Mouse (Mus musculus) hematopoietic multipotent progenitor cell, adult 10-12 weeks (in vitro differentiated cells): ENCODE results near the gene Atxn7l2. TPM values are rescaled to one million over a fixed set of nuclear protein-coding genes. Genes with fewer than 3 reads are reported as not detected.

ENCODE experiments used
- polyA plus RNA-seq: library from polyadenylated mRNA; stranded (reverse); fragments of >175 nt; gene quantifications from 2 replicates; pipeline ENCODE4 v1.2.3, GENCODE M21; 2012; ENCODE audit warnings: low replicate concordance

The Atxn7l2 gene
- 20.8 and 24.5 TPM in 2 replicates for polyA plus RNA-seq

DNA sequence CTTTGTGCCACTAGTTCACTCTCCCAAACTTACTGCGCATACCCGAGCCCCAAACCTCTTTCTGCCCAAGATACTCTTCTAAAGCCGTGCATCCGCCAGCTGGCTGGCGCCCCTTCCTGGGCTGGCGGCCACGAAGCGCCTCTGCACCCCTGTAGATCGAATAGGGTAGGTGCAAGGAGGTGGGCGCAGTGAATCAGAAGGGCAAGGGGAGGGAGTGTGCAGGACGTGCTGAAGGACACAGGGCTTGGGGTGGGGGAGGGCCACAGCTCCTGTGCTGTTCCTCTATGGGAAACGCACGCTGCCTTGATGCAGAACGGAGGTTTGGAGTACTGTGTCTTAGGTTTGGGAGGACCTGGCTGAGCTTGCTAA, at the start of gene Atxn7l2:
TSS of gene Atxn7l2 (minus strand) at position 164 of the 369 bp plus-strand sequence.

DNA sequence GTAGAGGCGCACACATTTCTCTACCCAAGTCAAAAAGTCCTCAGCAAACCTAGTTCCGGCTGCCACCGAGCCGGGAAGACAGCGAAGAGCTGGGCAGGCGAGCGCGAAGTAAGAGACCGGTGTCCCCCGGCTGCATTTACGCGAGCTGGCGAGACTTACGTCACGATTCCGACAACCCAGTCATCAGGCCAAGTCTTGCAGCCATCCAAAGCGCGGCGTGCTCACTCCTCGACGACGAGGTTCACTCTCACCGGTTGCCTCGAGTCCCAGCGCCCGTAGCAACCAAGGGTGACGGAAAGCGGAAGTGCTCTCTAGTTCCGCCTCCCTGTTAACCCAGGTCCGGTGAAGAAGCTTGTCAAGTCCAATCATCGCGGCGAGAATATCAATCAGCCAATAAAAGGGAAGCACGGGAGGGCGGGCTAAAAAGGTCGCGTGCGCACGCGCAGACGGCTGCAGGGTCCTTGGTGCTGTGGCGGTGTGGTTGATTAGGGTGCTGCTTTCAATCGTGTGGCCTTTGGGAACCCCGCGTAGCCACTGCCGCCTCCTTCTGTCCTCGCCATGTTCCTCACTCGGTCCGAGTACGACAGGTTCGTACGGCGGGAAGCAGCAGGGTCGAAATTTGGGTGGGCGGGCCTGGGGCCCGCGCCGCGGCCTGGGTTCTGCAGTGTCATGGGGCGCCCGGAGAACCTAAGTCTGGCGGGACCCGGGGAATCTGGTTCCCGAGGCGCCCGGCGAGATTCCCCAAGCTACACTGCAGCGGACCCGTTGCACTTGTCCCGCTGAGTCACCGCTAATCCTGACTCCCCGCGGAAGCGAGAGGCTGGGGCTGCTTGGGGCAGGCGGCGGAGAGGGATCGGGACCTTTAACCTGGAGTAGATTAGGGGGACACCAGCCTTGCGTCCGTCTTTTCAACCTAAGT, 46.2 kb upstream of the Atxn7l2 start, which contains the start of gene Psma5:
TSS of gene Psma5 (plus strand) at position 208 of the 919 bp plus-strand sequence.

GRCm38 (mm10) chr3:108226558-108227350, 16.0 kb upstream of the Atxn7l2 start, which contains the start of gene Sypl2:
Gene Sypl2, minus strand, starts transcription at chr3:108226648.

DNA sequence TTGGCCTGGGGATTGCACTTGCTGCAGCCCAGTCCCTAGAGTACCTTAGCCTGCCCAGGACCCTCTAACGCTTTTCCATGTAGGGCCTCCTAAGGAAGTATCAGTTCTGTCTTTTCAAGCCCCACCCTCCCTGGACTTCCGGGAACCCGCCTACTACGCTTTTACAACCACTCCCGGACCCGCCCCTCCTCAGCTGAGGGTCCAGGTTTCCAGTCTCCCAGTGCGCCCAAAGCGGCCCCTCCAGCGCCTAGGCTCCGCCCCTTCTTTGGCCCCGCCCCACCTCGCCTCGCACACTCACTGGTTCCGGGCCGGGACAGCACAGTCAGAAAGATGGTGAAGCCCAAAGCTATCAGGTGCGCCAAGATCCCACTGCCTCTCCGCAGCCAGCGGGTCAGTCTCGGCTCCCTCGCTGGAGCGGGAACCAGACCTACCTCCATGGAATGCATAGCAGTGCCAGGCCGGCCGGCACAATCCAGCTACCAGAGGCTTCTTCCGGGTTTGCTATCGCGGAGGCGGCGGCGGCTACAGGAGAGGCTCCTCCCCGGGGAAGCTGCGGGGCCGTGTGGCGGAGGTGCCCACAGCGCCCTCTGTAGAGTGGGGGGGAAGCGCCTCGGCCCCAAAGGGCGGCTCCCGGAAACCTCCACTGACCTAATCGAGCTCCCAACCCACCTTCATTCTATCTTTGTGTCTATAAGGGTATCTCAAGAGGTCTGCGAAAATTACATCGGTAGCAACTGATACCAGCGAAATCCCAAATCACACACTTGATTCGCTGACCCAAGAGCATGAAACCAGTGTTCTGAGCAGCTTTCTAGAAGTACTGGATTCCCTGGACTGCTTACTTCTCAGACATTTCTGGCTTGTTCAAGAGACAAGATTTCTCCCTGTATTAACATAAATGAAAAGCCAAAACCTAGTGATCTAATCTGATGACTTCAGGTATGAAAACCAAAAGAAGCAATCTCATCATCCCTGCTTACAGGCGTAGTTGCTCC, 10.1 kb downstream of the Atxn7l2 start, which contains the start of gene Cyb561d1:
TSS of gene Cyb561d1 (minus strand) at position 884 of the 995 bp plus-strand sequence.

GRCm38 (mm10) chr3:108186098-108187047, 24.4 kb downstream of the Atxn7l2 start, which contains the start of gene Amigo1:
Gene Amigo1, plus strand, starts transcription at chr3:108186335.

GRCm38 (mm10) chr3:108154656-108155055, 56.1 kb downstream of the Atxn7l2 start, which contains the start of gene Gpr61:
Gene Gpr61, minus strand, starts transcription at chr3:108154882.

Other genes starting within 250 kb of the Atxn7l2 start
- not detected in 2 replicates for gene Gstm3, start 241.7 kb downstream of the Atxn7l2 start, polyA plus RNA-seq
- gene Gstm2, start 224.5 kb downstream of the Atxn7l2 start, polyA plus RNA-seq = 0.15 TPM in 1 of 2 replicates, not detected in the other
- gene Gstm1, start 193.0 kb downstream of the Atxn7l2 start, polyA plus RNA-seq = 84.3 and 224 TPM in 2 replicates
- 1.4 and 3.0 TPM in 2 replicates for gene Gstm4, start 166.0 kb downstream of the Atxn7l2 start, polyA plus RNA-seq
- gene Ampd2, start 124.3 kb downstream of the Atxn7l2 start, polyA plus RNA-seq = 39.0 and 70.0 TPM in 2 replicates
- gene Gnat2, start 118.1 kb downstream of the Atxn7l2 start, polyA plus RNA-seq = 0.13 TPM in 1 of 2 replicates, not detected in the other
- gene Gnai3, start 64.8 kb downstream of the Atxn7l2 start, polyA plus RNA-seq = 11.0 and 14.2 TPM in 2 replicates
- gene Gpr61, start 56.1 kb downstream of the Atxn7l2 start, polyA plus RNA-seq = 0.03 and 0.07 TPM in 2 replicates
- 3.0 and 3.7 TPM in 2 replicates for gene Amigo1, start 24.6 kb downstream of the Atxn7l2 start, polyA plus RNA-seq
- 13.5 and 17.0 TPM in 2 replicates for gene Cyb561d1, start 9.7 kb downstream of the Atxn7l2 start, polyA plus RNA-seq
- gene Sypl2, start 15.7 kb upstream of the Atxn7l2 start, polyA plus RNA-seq = not detected in 2 replicates
- gene Psma5, start 46.0 kb upstream of the Atxn7l2 start, polyA plus RNA-seq = 1.6 and 4.8 TPM in 2 replicates
- gene Sort1, start 73.1 kb upstream of the Atxn7l2 start, polyA plus RNA-seq = 8.5 and 14.4 TPM in 2 replicates
- gene Mybphl, start 154.0 kb upstream of the Atxn7l2 start, polyA plus RNA-seq = not detected in 2 replicates
- 2.0 and 4.1 TPM in 2 replicates for gene Psrc1, start 172.9 kb upstream of the Atxn7l2 start, polyA plus RNA-seq
- gene Celsr2, start 204.6 kb upstream of the Atxn7l2 start, polyA plus RNA-seq = 3.1 and 5.0 TPM in 2 replicates
- 16.9 and 83.4 TPM in 2 replicates for gene Sars, start 234.3 kb upstream of the Atxn7l2 start, polyA plus RNA-seq